Mouse (Mus musculus): ENCODE data around the gene Dusp28. TPM values are rescaled to one million over a fixed set of nuclear protein-coding genes. Genes with fewer than 3 reads are reported as not detected.

The Dusp28 gene
- total RNA-seq, 1 experiment from 2014 or later, result 4.3 TPM

DNA sequence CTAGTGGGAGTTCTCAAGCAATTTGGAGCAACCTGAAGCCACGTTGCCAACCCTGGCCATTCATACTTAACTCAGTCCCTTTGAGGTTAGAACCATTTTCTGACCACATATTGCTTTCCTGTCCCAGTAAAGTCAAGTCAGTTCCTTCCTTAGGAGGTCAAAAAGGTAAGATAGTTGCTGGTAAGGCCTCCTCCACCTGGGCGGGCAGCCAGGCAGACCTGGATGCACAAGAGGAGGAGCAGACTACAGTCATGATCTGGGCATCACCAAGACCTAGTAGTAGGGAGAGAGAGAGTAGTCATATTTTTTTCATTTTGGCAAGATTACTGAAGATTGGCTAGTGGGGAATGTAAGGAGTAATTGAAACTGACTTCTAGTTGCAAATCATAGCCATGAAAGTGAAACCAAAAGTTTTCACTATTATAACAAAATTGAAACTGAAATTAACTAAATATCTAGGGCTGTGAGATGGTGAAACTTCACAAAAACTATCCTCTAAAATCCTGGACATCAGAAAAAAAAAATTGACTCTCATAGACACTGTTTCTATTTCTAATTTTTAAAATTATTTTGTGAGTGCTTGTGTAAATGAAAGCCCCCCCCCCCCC lies 974 bp upstream of the Dusp28 start:
- no peak for ATAC-seq (ENCODE audit: extremely low read depth, insufficient number of reproducible peaks, low FRiP score, poor library complexity, severe bottlenecking)

DNA sequence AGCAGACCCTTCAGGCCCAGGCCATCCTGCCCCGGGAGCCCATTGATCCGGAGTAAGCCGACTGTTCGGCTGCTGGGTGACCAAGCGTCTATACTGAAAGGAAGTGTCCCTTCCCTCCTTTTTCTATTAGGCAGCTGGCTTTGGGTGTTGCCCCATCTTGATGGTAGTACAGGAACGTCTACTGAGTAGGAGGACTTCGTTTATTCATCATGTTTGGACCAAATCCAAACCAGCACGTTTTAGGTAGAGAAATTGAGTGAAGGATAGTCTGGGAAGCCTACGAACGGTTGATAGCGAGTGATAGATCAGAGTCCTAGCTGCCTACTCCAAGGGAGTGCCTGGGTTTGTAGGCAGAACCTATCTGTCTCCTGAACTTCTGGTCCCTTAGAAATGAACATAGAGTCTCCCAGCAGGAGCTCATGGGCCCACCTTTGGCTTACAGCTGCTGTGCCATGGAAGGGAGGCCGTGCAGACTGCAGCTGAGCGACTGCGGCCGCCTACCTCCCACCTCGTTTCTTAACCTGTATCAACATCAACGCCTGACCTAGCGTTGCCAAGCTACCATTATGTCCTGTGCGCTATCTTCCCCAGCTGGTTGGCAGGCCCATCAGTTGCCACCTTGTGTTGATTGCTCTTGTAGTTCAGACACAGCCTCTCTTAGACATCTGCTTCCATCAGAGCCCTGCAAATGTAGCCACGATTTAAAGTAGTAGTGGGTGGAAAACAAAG lies 1.0 kb downstream of the Dusp28 start:
- no peak for ATAC-seq (ENCODE audit: extremely low read depth, insufficient number of reproducible peaks, low FRiP score, poor library complexity, severe bottlenecking)

DNA sequence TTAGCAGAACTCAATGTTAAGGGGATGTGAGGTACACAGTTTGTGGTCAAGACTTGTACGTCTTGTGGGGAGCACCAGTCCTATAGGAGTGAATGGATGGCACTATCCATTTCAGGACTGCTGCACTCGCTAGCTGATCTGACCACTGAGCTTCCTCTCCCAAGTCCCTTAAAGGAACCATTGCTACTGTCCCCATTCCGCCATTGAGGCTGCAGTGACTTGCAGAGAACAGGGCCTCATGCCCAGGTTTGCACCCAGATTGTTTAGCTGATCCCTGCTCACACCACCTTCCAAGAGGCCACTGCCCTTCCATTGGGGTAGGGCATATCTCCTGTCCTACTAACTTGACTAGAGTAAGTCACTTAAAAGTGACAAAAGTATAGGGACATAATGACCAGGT lies 1.9 kb downstream of the Dusp28 start:
- no peak for ATAC-seq (ENCODE audit: extremely low read depth, insufficient number of reproducible peaks, low FRiP score, poor library complexity, severe bottlenecking)

DNA sequence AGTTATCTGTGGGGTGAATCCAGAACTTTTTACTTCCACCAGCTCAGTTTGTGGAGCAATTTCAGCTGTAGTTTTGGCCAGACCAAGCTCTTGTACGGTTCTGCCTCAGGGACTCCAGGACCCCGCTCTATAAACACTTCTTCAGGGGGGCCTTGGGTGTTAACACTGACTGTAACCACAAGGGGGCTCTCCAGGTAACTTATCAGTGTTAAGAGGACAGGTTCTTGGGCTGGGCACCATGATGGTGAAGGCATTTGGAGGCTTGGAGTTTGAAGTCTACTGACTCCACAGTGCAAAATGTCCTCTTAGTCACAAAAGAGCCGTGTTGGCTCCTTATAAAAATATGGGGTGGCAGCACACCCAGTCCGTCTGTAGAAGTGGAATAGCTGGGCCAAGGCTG lies 2.3 kb downstream of the Dusp28 start:
- ATAC-seq (ENCODE audit: extremely low read depth, insufficient number of reproducible peaks, low FRiP score, poor library complexity, severe bottlenecking), result no peak

DNA sequence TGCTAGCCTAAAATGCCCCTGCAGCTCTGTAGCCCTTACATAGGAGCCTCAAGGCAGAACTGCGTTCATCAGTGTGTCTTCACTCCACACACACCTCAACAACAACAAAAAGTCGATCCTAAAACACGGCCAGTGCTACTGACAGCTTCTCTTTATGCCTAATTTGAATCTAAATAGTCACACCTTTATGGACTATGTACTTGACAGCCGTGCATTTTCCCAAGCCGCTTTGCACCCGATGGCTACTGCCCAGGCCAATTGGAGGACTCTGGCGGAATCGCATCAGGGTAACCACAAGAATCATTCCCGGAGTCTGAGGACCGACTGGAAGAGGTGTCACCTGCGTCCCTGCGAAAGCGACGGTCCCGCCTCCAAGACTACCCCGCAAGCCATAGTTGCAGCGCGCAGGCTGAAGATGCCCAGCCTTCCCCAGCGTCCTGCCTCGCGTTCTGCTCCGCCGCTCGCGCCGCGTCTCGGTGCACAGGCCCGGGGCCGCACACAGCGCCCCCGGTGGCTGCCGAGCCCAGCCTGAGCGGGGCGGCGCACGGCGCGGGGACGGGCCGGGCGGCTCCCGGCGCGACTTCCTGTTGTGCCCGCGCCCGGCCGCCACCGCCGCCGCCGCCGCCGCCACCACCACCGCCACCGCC lies 3.6 kb downstream of the Dusp28 start, which contains the start of gene Rnpepl1:
TSS of gene Rnpepl1 (plus strand) at position 545 of the 647 bp plus-strand sequence.
- ATAC-seq (ENCODE audit: extremely low read depth, insufficient number of reproducible peaks, low FRiP score, poor library complexity, severe bottlenecking), result peak; percentile 42

DNA sequence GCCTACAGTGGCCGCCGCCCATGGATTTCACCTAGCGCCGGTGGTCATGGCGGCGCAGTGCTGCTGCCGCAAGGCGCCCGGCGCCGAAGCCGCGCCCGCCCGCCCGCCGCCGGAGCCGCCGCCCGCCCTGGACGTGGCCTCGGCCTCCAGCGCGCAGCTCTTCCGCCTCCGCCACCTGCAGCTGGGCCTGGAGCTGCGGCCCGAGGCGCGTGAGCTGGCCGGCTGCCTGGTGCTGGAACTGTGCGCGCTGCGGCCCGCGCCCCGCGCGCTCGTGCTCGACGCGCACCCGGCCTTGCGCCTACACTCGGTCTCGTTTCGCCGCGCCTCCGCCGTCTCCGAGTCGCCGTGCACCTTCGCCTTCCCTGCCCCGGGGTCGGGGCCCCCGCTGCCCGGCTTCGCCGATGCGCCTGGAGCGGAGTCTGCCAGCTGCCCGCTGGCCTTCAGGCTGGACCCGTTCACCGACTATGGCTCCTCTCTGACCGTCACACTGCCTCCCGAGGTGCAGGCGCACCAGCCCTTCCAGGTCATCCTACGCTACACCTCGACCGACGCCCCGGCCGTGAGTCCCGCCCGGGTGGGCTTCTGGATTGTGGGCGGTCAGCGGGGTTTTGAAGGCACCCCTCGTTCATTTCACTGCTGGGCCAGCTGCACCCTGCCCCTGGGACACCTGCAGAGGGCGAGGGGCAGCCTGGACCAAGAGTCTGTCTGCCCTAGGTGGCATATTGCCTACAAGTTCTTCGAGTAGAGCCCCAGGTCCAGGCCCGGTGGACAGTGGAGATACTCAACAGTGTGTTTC lies 4.3 kb downstream of the Dusp28 start:
- no peak for ATAC-seq (ENCODE audit: extremely low read depth, insufficient number of reproducible peaks, low FRiP score, poor library complexity, severe bottlenecking)

DNA sequence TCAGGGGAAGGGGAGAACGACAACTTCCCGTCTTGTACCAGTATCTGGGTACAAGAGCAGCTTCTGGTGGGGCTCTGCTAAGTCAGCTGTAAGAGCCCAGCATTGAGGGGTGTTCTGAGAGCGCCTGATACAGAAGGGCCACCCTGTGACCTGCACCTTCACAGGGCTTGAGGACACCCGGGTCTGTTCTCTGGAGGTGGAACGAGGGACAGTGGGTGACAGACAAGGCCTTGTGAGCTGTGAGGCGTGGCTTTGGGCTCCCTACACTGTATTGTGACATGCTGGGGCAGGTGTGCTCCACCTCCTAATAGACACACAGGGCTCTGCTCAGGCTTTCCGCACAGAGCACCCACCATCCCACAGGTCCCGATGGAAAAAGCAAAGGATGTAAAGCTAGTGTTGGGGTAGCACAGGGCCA lies 4.9 kb downstream of the Dusp28 start:
- no peak for ATAC-seq (ENCODE audit: extremely low read depth, insufficient number of reproducible peaks, low FRiP score, poor library complexity, severe bottlenecking)

DNA sequence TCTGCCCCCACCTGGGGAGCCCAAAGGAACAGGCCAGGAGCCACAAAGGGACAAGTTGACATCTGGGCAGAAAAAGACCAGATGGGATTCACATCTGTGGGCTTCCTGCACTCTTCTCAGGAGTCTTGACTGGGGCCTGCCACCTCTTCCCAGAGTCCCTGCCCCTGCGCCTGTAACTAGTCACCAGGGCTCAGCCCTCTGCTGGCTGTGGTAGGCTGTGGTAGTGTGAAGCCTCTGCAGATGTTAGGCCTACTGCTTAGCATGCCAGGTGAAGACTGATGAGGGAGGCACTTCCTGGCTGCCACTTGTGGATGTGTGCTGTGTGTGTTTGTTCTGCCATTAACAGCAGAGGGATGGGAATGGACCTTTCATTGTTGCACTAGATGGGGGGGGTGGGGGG lies 5.5 kb downstream of the Dusp28 start:
- ATAC-seq (ENCODE audit: extremely low read depth, insufficient number of reproducible peaks, low FRiP score, poor library complexity, severe bottlenecking), result no peak

DNA sequence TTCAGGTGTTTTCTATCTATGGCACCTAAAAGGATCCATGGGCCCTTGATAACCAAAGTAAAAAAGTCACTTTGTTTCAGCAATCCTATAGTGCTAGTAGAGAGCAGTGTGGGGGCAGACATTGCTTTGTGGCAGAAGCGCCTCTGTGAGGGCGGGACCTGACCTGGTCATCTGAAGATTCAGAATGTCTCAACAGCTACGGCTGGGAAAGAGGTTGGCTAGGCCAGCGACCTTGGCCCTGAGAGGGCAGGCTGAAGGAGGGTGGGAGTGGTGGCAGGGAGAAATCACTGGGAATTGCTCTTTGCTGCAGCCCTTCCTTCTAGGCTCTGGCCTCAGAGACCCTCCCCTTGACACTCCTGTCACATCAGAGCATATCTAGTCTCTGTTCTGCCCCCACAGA lies 7.5 kb downstream of the Dusp28 start:
- no peak for ATAC-seq (ENCODE audit: extremely low read depth, insufficient number of reproducible peaks, low FRiP score, poor library complexity, severe bottlenecking)

DNA sequence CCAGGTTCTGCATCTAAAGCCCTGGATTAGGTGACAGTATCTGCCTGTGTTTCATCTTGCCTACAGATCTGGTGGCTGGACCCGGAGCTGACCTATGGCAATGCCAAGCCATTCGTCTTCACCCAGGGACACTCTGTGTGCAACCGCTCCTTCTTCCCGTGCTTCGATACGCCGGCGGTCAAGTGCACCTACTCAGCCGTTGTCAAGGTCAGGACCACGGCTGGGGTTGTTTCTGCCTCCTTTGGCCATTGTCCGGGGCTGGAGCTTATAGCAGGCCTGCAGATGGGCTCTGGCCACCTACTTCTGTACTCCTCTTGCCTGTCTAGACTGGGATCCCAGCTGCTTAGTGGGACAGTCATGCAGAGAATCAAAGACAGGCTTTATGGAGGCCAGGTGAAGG lies 8.2 kb downstream of the Dusp28 start:
- no peak for ATAC-seq (ENCODE audit: extremely low read depth, insufficient number of reproducible peaks, low FRiP score, poor library complexity, severe bottlenecking)

DNA sequence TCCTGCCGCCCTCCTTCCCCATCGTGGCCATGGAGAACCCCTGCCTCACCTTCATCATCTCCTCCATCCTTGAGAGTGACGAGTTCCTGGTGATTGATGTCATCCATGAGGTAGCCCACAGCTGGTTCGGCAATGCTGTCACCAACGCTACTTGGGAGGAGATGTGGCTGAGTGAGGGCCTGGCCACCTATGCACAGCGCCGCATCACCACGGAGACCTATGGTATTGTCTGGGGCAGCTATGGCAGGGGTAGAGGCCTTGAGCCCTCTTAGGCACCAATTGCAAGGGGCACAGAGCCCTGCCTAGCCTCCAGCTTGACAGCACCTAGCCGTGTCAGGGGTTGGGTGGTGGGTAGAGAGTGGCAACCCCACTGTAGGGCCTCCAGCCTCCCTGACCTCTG lies 9.9 kb downstream of the Dusp28 start:
- ATAC-seq (ENCODE audit: extremely low read depth, insufficient number of reproducible peaks, low FRiP score, poor library complexity, severe bottlenecking), result no peak

DNA sequence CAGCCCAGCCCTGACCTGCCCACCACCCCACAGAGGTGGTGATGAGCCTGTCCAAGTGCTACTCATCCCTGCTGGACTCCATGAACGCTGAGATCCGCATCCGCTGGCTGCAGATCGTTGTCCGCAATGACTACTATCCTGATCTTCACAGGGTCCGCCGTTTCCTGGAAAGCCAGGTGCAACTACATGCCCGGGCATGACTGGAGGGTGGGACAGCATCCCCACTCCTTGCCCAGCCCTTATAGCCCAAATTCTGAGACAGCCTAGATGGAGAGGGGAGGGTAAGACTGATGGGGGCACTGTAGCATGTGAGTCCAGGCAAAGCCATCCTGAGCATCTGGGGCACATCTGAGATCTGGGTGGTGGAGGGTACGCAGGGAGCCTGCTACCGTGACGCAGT lies 12.4 kb downstream of the Dusp28 start:
- ATAC-seq (ENCODE audit: extremely low read depth, insufficient number of reproducible peaks, low FRiP score, poor library complexity, severe bottlenecking), result no peak

DNA sequence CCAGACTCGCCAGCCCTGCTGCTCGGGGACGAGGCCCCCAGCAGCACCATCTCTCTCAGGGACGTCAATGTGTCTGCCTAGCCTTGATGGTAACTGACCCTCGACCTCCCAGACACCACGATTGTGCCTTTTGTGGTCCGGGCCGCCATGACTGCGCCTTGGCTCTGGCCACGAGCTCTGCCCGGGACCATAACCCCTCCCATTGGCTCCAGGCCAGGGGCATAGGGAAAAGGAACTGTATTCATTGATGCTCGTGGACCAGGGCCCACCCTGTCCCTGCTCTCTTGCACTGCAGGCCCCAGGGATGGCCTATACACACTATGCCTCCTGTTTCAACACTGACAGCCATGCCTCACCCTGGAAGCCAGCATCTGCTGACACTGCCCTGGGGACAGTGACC lies 13.0 kb downstream of the Dusp28 start:
- no peak for ATAC-seq (ENCODE audit: extremely low read depth, insufficient number of reproducible peaks, low FRiP score, poor library complexity, severe bottlenecking)

DNA sequence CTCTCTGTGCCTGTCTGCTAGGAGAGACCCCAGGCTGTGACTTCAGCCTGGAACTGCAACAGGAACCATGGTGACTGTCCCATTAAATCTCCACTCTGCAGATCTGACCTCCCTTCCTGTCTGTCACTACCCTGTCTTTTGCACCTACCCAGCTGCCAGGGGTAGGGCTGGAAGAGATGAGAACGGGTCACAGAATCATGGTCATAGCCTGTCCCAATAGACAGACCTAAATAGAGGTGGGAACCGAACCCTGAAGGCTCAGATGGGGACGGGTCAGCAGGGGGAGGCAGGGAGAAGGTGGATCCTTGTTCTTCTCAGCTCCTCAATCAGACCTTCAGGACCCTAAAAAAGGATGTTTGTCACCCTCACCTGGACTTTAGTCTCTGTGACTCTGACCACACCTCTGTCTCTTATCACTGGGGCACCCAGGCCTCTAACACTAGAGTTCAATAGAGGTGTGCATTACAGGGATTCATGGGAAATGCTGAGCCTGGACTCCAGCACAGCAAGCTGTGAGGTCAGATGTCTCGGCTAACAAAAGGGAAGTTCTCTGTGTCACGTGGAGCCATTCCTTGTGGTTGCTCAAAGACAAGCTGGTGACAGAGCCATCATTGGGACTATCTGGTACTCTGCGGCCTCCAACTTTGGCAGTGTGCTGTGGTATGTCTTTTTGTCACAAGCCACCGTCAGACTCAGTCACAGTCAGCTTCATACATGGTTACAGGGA lies 13.9 kb downstream of the Dusp28 start:
- ATAC-seq (ENCODE audit: extremely low read depth, insufficient number of reproducible peaks, low FRiP score, poor library complexity, severe bottlenecking), result peak; percentile 42; the same call in 1 of the 2 replicates

DNA sequence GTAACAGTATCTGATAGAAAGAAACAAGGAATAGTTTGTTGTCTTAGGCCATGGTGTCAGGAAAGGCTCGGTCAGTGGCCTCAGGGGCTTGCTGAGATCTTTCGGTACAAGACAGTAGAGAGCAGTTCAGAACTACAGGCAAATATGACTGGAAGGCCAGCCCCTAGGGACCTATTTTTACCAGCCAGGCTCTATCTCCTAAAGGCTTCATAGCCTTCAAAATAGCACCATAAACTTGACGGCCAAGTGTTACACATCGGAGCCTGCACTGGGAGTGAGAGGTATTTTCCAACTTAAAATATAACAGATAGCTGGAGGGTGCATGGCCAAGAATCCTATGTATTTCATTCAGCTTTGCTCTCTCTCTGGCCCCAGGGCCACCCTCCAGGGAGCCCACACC lies 14.7 kb downstream of the Dusp28 start:
- ATAC-seq (ENCODE audit: extremely low read depth, insufficient number of reproducible peaks, low FRiP score, poor library complexity, severe bottlenecking), result no peak

DNA sequence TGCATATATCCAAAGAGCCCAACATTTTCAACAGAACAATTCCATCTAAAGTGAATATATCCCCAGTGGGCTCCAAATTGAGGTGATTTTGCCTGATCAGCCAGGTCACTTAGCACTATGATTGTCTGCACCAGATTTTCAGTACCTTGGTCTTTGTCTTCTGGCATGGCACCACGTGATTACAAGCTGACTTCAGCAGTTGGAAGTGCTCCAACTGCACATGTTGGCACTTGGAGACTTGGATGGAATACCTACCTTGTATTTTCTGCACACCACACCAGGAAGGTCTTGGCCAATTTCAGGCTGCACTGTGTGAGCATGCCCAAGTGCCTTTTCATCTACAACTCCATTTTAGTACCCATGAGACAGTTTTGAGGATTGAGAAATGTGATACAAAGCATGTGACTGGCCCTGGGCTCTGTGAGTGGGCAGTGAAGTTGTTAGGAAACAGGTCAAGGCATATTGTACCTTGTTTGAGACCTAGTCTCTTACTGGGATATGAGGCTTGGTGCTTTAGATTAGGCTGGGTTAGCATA lies 23.5 kb downstream of the Dusp28 start:
- ATAC-seq (ENCODE audit: extremely low read depth, insufficient number of reproducible peaks, low FRiP score, poor library complexity, severe bottlenecking), result no peak

DNA sequence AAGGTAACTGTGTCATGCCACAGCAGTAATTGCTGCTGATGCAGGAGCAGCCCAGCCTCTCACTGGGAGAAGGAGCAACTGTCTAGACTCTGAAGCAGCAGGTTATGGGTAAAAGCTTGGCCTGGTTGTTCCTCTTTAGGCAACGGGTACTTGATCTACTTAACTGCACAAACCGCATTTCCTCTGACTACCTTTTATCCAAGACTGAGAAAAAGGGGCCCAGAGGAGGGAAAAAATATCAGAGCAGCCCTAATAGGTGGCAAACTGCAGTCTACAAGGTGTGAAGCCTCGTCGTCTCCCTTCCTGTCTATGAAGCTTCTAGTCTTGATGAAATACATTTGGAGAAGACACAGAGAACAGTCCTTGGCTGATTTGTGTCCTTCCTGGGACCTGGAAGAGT lies 26.8 kb downstream of the Dusp28 start:
- no peak for ATAC-seq (ENCODE audit: extremely low read depth, insufficient number of reproducible peaks, low FRiP score, poor library complexity, severe bottlenecking)

DNA sequence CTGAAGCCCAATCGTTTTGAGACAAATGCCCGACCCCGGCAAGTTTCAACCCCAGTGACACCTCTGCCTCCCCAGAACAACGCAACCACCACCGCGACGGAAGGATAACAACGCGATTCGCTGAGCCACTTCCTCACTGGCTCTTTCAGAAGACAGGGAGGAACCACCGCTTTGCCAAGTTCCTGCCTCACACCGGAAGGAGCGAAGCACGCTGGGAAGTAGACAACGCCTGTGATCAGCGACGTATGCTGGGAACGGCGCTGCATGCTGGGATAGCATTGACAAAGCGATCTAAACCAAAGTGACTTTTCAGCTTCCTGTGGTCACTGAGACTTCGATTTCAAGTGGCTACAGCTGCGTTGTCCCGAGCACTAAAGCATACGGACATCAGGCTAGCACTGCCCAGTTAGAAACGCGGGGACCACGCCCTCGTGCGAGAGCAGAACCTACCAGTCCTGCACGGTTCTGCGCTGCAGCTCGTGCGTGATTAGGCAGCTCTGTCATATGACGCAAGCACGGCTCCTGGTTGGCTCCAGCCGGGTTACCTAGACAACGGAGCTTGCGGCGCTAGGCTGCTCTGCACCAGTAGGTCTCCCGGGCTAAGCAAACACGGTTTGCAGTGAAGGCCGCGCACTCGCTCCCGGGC lies 27.5 kb downstream of the Dusp28 start, which contains the start of gene Capn10:
TSS of gene Capn10 (plus strand) at position 195 of the 646 bp plus-strand sequence.
- peak; percentile 91 for ATAC-seq (ENCODE audit: extremely low read depth, insufficient number of reproducible peaks, low FRiP score, poor library complexity, severe bottlenecking)
